Mouse (Mus musculus): ENCODE results near the gene 1700016H13Rik.

The 1700016H13Rik gene

GRCm38 (mm10) chr5:103655346-103656118 is at the start of gene 1700016H13Rik:
1700016H13Rik (minus strand) TSS chr5:103656010.
- no peak for DNase-seq (ENCODE audit: low read depth)

GRCm38 (mm10) chr5:103705331-103705730 is 49.5 kb upstream of the 1700016H13Rik start:
- DNase-seq (ENCODE audit: low read depth), result no peak

- DNase-seq (ENCODE audit: low read depth), result no peak
These were observed 46.7 kb upstream of the 1700016H13Rik start for GRCm38 (mm10) chr5:103702527-103702926.

- no peak for DNase-seq (ENCODE audit: low read depth)
These were observed 45.7 kb upstream of the 1700016H13Rik start for GRCm38 (mm10) chr5:103701466-103701865.

GRCm38 (mm10) chr5:103700661-103701060 is 44.9 kb upstream of the 1700016H13Rik start:
- DNase-seq (ENCODE audit: low read depth), result no peak

- no peak for DNase-seq (ENCODE audit: low read depth)
These were observed 43.7 kb upstream of the 1700016H13Rik start for GRCm38 (mm10) chr5:103699537-103699936.

- no peak for DNase-seq (ENCODE audit: low read depth)
These were observed 42.8 kb upstream of the 1700016H13Rik start for GRCm38 (mm10) chr5:103698577-103698976.

GRCm38 (mm10) chr5:103697875-103698491 is 42.2 kb upstream of the 1700016H13Rik start:
- peak; percentile 73 for DNase-seq (ENCODE audit: low read depth)

GRCm38 (mm10) chr5:103694094-103694493 is 38.3 kb upstream of the 1700016H13Rik start:
- no peak for DNase-seq (ENCODE audit: low read depth)

GRCm38 (mm10) chr5:103693041-103693641 is 37.3 kb upstream of the 1700016H13Rik start:
- peak; percentile 54 for DNase-seq (ENCODE audit: low read depth)

- peak; percentile 24 for DNase-seq (ENCODE audit: low read depth)
These were observed 36.8 kb upstream of the 1700016H13Rik start for GRCm38 (mm10) chr5:103692531-103693040.

GRCm38 (mm10) chr5:103691624-103692530 is 36.1 kb upstream of the 1700016H13Rik start, which contains the start of gene Aff1:
Aff1 (plus strand) TSS chr5:103692374.
- peak; percentile 75 for DNase-seq (ENCODE audit: low read depth)

- no peak for DNase-seq (ENCODE audit: low read depth)
These were observed 35.4 kb upstream of the 1700016H13Rik start for GRCm38 (mm10) chr5:103691171-103691570.

GRCm38 (mm10) chr5:103690190-103690589 is 34.4 kb upstream of the 1700016H13Rik start:
- no peak for DNase-seq (ENCODE audit: low read depth)

GRCm38 (mm10) chr5:103689645-103690044 is 33.8 kb upstream of the 1700016H13Rik start:
- no peak for DNase-seq (ENCODE audit: low read depth)

- DNase-seq (ENCODE audit: low read depth), result no peak
These were observed 26.0 kb upstream of the 1700016H13Rik start for GRCm38 (mm10) chr5:103681824-103682223.

- DNase-seq (ENCODE audit: low read depth), result peak; percentile 66
These were observed 24.6 kb upstream of the 1700016H13Rik start for GRCm38 (mm10) chr5:103680381-103680780.

- no peak for DNase-seq (ENCODE audit: low read depth)
These were observed 23.2 kb upstream of the 1700016H13Rik start for GRCm38 (mm10) chr5:103678974-103679373.

GRCm38 (mm10) chr5:103677894-103678293 is 22.1 kb upstream of the 1700016H13Rik start:
- DNase-seq (ENCODE audit: low read depth), result no peak

- no peak for DNase-seq (ENCODE audit: low read depth)
These were observed 20.6 kb upstream of the 1700016H13Rik start for GRCm38 (mm10) chr5:103676289-103676881.

- no peak for DNase-seq (ENCODE audit: low read depth)
These were observed 18.7 kb upstream of the 1700016H13Rik start for GRCm38 (mm10) chr5:103674482-103674881.
